Mouse (Mus musculus): ENCODE results near the gene Med12.

DNA sequence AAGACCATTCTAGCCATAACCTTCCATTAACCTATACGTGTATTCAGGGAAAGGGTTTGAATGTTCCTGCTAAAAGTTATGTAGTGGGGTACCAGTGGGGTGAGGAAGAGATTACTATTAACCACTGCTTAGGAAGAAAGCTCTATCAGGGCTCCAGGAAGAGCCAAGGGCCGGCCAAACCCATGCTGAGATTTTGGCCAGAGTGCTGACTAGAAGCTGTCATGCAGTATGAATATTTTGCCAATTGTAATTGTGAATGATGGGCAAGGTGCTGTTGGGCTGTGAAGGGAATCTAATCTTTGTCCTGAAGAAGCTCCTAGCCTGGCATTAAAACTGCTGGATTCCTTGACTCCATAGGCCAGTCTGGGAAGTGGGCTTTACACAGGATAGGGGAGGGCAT, 30.8 kb downstream of the Med12 start:
- TF ChIP-seq POLR2A (IDR thresholded peaks at IDR 0.05; ENCODE audit: borderline replicate concordance, insufficient read depth, low read length) (no peak), CTCF (IDR thresholded peaks at IDR 0.05; ENCODE audit: borderline replicate concordance, insufficient read depth, low read depth, low read length) (no peak)

All from cerebellum, adult 2 months (tissue).